Mouse (Mus musculus) neural tube, embryonic 15.5 days (tissue): ENCODE measurements at regions not wholly inside any gene's neighbourhood (a gene's known extent, or its start where the extent isn't known, plus 50 kb on each side); places are given as distances from the start of the nearest gene placed in this dataset.

Source experiments
- ATAC-seq: fragments of 200-750 bp; cut with Nextera tagmentation; 2 replicates; pipeline ENCODE4 v1.8.0; 2017; ENCODE audit warnings: mild to moderate bottlenecking, moderate TSS enrichment, moderate library complexity; ENCODE audit not compliant: low FRiP score
- H3K27ac ChIP-seq: fragments of 300-500 bp; sonication (generic); replicated peaks from 2 replicates; pipeline ENCODE4 v1.5.1; 2015; ENCODE audit warnings: mild to moderate bottlenecking, inconsistent platforms
- H3K27me3 ChIP-seq: fragments of 300-500 bp; sonication (generic); replicated peaks from 2 replicates; pipeline ENCODE4 v1.6.1; 2015; ENCODE audit warnings: inconsistent platforms
- H3K36me3 ChIP-seq: fragments of 300-500 bp; sonication (generic); 2 replicates; pipeline ENCODE4 v1.6.1; 2015; ENCODE audit warnings: inconsistent platforms
- H3K4me1 ChIP-seq: fragments of 300-500 bp; sonication (generic); 2 replicates; pipeline ENCODE4 v1.6.1; 2015; ENCODE audit warnings: inconsistent platforms
- H3K4me2 ChIP-seq: fragments of 300-500 bp; sonication (generic); 2 replicates; pipeline ENCODE4 v1.6.1; 2015; ENCODE audit warnings: inconsistent platforms, mild to moderate bottlenecking, moderate library complexity
- H3K4me3 ChIP-seq: fragments of 300-500 bp; sonication (generic); replicated peaks from 2 replicates; pipeline ENCODE4 v1.5.1; 2015; ENCODE audit warnings: mild to moderate bottlenecking, inconsistent platforms
- H3K9ac ChIP-seq: fragments of 300-500 bp; sonication (generic); replicated peaks from 2 replicates; pipeline ENCODE4 v1.6.1; 2015; ENCODE audit warnings: mild to moderate bottlenecking, inconsistent platforms
- H3K9me3 ChIP-seq: fragments of 300-500 bp; sonication (generic); replicated peaks from 2 replicates; pipeline ENCODE4 v1.6.1; 2016; ENCODE audit warnings: inconsistent platforms
- WGBS: fragments of 180-500 bp; shearing (Covaris S2); methylation state at CpG from one replicate; pipeline ENCODE4 v1.1.7; 2015; ENCODE audit warnings: mixed read lengths; 5-methylcytosine and 5-hydroxymethylcytosine counted together

GRCm38 (mm10) chr3:60323514-60323913 lies 149.1 kb upstream of the Mbnl1 start:
- Histone ChIP-seq H3K36me3 (no peaks in the 10 kb centered on the region), H3K9ac (no peak overlapping the region), H3K4me1 (no peaks in the 10 kb centered on the region), H3K27ac (no peak overlapping the region), H3K27me3 (no peaks in the 10 kb centered on the region), H3K4me2 (no peak overlapping the region), H3K4me3 (no peak overlapping the region), H3K9me3 (no peaks in the 10 kb centered on the region)
- no peak for ATAC-seq

GRCm38 (mm10) chr3:60324416-60324815 lies 148.2 kb upstream of the Mbnl1 start:
- no peaks in the 10 kb centered on the region for H3K4me1 ChIP-seq
- no peak for ATAC-seq
- no peak overlapping the region for H3K27ac ChIP-seq
- no peaks in the 10 kb centered on the region for H3K36me3 ChIP-seq
- H3K4me2 ChIP-seq = no peak overlapping the region
- H3K9me3 ChIP-seq = no peaks in the 10 kb centered on the region
- no peak overlapping the region for H3K9ac ChIP-seq
- H3K27me3 ChIP-seq = no peaks in the 10 kb centered on the region
- no peak overlapping the region for H3K4me3 ChIP-seq

GRCm38 (mm10) chr3:60324969-60325368 lies 147.7 kb upstream of the Mbnl1 start:
- no peaks in the 10 kb centered on the region for H3K9me3 ChIP-seq
- H3K9ac ChIP-seq = no peak overlapping the region
- H3K4me3 ChIP-seq = no peak overlapping the region
- no peak overlapping the region for H3K27ac ChIP-seq
- H3K36me3 ChIP-seq = no peaks in the 10 kb centered on the region
- no peaks in the 10 kb centered on the region for H3K27me3 ChIP-seq
- no peaks in the 10 kb centered on the region for H3K4me1 ChIP-seq
- ATAC-seq = no peak
- H3K4me2 ChIP-seq = no peak overlapping the region

GRCm38 (mm10) chr3:60332460-60332859 lies 140.2 kb upstream of the Mbnl1 start:
- no peak overlapping the region for H3K9ac ChIP-seq
- H3K36me3 ChIP-seq = no peaks in the 10 kb centered on the region
- no peak for ATAC-seq
- H3K9me3 ChIP-seq = no peaks in the 10 kb centered on the region
- no peak overlapping the region for H3K4me2 ChIP-seq
- no peaks in the 10 kb centered on the region for H3K27me3 ChIP-seq
- no peak overlapping the region for H3K27ac ChIP-seq
- H3K4me1 ChIP-seq = no peaks in the 10 kb centered on the region
- H3K4me3 ChIP-seq = no peak overlapping the region

GRCm38 (mm10) chr3:60333669-60334068 lies 139.0 kb upstream of the Mbnl1 start:
- Histone ChIP-seq H3K9me3 (no peaks in the 10 kb centered on the region), H3K9ac (no peak overlapping the region), H3K36me3 (no peaks in the 10 kb centered on the region), H3K4me1 (no peaks in the 10 kb centered on the region), H3K27ac (no peak overlapping the region), H3K4me2 (no peak overlapping the region), H3K27me3 (no peaks in the 10 kb centered on the region), H3K4me3 (no peak overlapping the region)
- WGBS = 89% methylated on average over 2 of the region's 2 CpGs
- no peak for ATAC-seq

GRCm38 (mm10) chr3:60334133-60334532 lies 138.5 kb upstream of the Mbnl1 start:
- Histone ChIP-seq H3K4me1 (no peaks in the 10 kb centered on the region), H3K36me3 (no peaks in the 10 kb centered on the region), H3K9me3 (no peaks in the 10 kb centered on the region), H3K4me3 (no peak overlapping the region), H3K27ac (no peak overlapping the region), H3K9ac (no peak overlapping the region), H3K27me3 (no peaks in the 10 kb centered on the region), H3K4me2 (no peak overlapping the region)
- ATAC-seq = no peak
- WGBS = 91% methylated on average over 2 of the region's 2 CpGs

GRCm38 (mm10) chr3:60346390-60346789 lies 126.2 kb upstream of the Mbnl1 start:
- no peak for ATAC-seq
- Histone ChIP-seq H3K36me3 (no peaks in the 10 kb centered on the region), H3K4me3 (no peak overlapping the region), H3K27ac (no peak overlapping the region), H3K27me3 (no peaks in the 10 kb centered on the region), H3K9ac (no peak overlapping the region), H3K4me2 (no peak overlapping the region), H3K9me3 (no peaks in the 10 kb centered on the region), H3K4me1 (no peaks in the 10 kb centered on the region)

GRCm38 (mm10) chr3:60347049-60347448 lies 125.6 kb upstream of the Mbnl1 start:
- Histone ChIP-seq H3K9me3 (no peaks in the 10 kb centered on the region), H3K27ac (no peak overlapping the region), H3K4me2 (no peak overlapping the region), H3K9ac (no peak overlapping the region), H3K27me3 (no peaks in the 10 kb centered on the region), H3K4me3 (no peak overlapping the region), H3K36me3 (no peaks in the 10 kb centered on the region), H3K4me1 (no peaks in the 10 kb centered on the region)
- no peak for ATAC-seq
- WGBS = 61% methylated on average over 1 of the region's 1 CpGs

GRCm38 (mm10) chr3:60371176-60371965 lies 101.3 kb upstream of the Mbnl1 start:
- no peak for ATAC-seq
- Histone ChIP-seq H3K9ac (no peak overlapping the region), H3K4me2 (no peak overlapping the region), H3K36me3 (no peaks in the 10 kb centered on the region), H3K4me1 (no peaks in the 10 kb centered on the region), H3K27ac (no peak overlapping the region), H3K27me3 (no peaks in the 10 kb centered on the region), H3K4me3 (no peak overlapping the region), H3K9me3 (no peaks in the 10 kb centered on the region)
- WGBS = 91% methylated on average over 2 of the region's 2 CpGs

GRCm38 (mm10) chr3:60373662-60374061 lies 99.0 kb upstream of the Mbnl1 start:
- H3K4me2 ChIP-seq = no peak overlapping the region
- WGBS = 91% methylated on average over 1 of the region's 1 CpGs
- no peak for ATAC-seq

GRCm38 (mm10) chr3:60388593-60388992 lies 84.0 kb upstream of the Mbnl1 start:
- no peak overlapping the region for H3K4me2 ChIP-seq
- H3K4me1 ChIP-seq = no peaks in the 10 kb centered on the region
- WGBS = 74% methylated on average over 2 of the region's 2 CpGs
- no peak overlapping the region for H3K4me3 ChIP-seq
- no peaks in the 10 kb centered on the region for H3K27me3 ChIP-seq
- H3K9me3 ChIP-seq = no peaks in the 10 kb centered on the region
- H3K27ac ChIP-seq = no peak overlapping the region
- ATAC-seq = no peak
- H3K9ac ChIP-seq = no peak overlapping the region
- H3K36me3 ChIP-seq = no peaks in the 10 kb centered on the region

More at GRCm38 (mm10) chr3:60373662-60374061, 99.0 kb upstream of the Mbnl1 start:
- Histone ChIP-seq H3K4me1 (no peaks in the 10 kb centered on the region), H3K9ac (no peak overlapping the region), H3K27me3 (no peaks in the 10 kb centered on the region), H3K36me3 (no peaks in the 10 kb centered on the region), H3K4me3 (no peak overlapping the region), H3K9me3 (no peaks in the 10 kb centered on the region), H3K27ac (no peak overlapping the region)

- WGBS = 83% methylated on average over 2 of the region's 2 CpGs
- Histone ChIP-seq H3K4me1 (no peaks in the 10 kb centered on the region), H3K4me2 (no peak overlapping the region), H3K27ac (no peak overlapping the region), H3K27me3 (no peaks in the 10 kb centered on the region), H3K9ac (no peak overlapping the region), H3K9me3 (no peaks in the 10 kb centered on the region), H3K36me3 (no peaks in the 10 kb centered on the region), H3K4me3 (no peak overlapping the region)
- ATAC-seq = no peak
These were observed 83.6 kb upstream of the Mbnl1 start for GRCm38 (mm10) chr3:60389032-60389431.

- Histone ChIP-seq H3K4me1 (no peaks in the 10 kb centered on the region), H3K4me3 (no peak overlapping the region), H3K9ac (no peak overlapping the region), H3K36me3 (no peaks in the 10 kb centered on the region), H3K27me3 (no peaks in the 10 kb centered on the region), H3K9me3 (no peaks in the 10 kb centered on the region), H3K4me2 (no peak overlapping the region), H3K27ac (no peak overlapping the region)
- 85% methylated on average over 4 of the region's 4 CpGs for WGBS
- no peak for ATAC-seq
These were observed 77.3 kb upstream of the Mbnl1 start for GRCm38 (mm10) chr3:60395299-60395698.
